Mouse (Mus musculus) limb, embryonic 13.5 days (tissue): Measurements from ENCODE around the gene Camkmt. TPM values are rescaled to one million over a fixed set of nuclear protein-coding genes. Genes with fewer than 3 reads are reported as not detected.

Experiments used
- ATAC-seq: fragments of 200-750 bp; cut with Nextera tagmentation; 2 replicates; pipeline ENCODE4 v1.8.0; 2017; ENCODE audit warnings: low read depth, moderate number of reproducible peaks, moderate TSS enrichment; ENCODE audit not compliant: low FRiP score
- H3K27ac ChIP-seq: fragments of 300-500 bp; sonication (generic); 2 replicates; pipeline ENCODE4 v1.5.1; 2015; ENCODE audit warnings: inconsistent platforms, mild to moderate bottlenecking, moderate library complexity
- H3K27me3 ChIP-seq: fragments of 300-500 bp; sonication (generic); 2 replicates; pipeline ENCODE4 v1.6.1; 2015; ENCODE audit warnings: mild to moderate bottlenecking, inconsistent platforms
- H3K36me3 ChIP-seq: fragments of 300-500 bp; sonication (generic); 2 replicates; pipeline ENCODE4 v1.6.1; 2015; ENCODE audit warnings: inconsistent platforms, mild to moderate bottlenecking, moderate library complexity
- H3K4me1 ChIP-seq: fragments of 300-500 bp; sonication (generic); 2 replicates; pipeline ENCODE4 v1.6.1; 2015; ENCODE audit warnings: inconsistent platforms
- H3K4me2 ChIP-seq: fragments of 300-500 bp; sonication (generic); replicated peaks from 2 replicates; pipeline ENCODE4 v1.6.1; 2015; ENCODE audit warnings: inconsistent platforms, mild to moderate bottlenecking, moderate library complexity
- H3K4me3 ChIP-seq: fragments of 300-500 bp; sonication (generic); 2 replicates; pipeline ENCODE4 v1.5.1; 2015; ENCODE audit warnings: moderate library complexity, mild to moderate bottlenecking, inconsistent platforms
- H3K9ac ChIP-seq: fragments of 300-500 bp; sonication (generic); 2 replicates; pipeline ENCODE4 v1.6.1; 2015; ENCODE audit warnings: mild to moderate bottlenecking, inconsistent platforms
- H3K9me3 ChIP-seq: fragments of 300-500 bp; sonication (generic); 2 replicates; pipeline ENCODE4 v1.6.1; 2016; ENCODE audit warnings: inconsistent platforms
- WGBS: fragments of 180-500 bp; shearing (Covaris S2); methylation state at CpG from one replicate; pipeline ENCODE4 v1.1.7; 2015; 5-methylcytosine and 5-hydroxymethylcytosine counted together
- polyA plus RNA-seq: library from polyadenylated mRNA; unstranded; fragments of >200 nt; fragmentation: Nextera tagmentation; extraction: Ambion mirVana; gene quantifications from 2 replicates; pipeline ENCODE4 v1.2.1, GENCODE M21; 2015

Gene Camkmt
- polyA plus RNA-seq, 1 experiment from 2014 or later, result 13.8 TPM

DNA sequence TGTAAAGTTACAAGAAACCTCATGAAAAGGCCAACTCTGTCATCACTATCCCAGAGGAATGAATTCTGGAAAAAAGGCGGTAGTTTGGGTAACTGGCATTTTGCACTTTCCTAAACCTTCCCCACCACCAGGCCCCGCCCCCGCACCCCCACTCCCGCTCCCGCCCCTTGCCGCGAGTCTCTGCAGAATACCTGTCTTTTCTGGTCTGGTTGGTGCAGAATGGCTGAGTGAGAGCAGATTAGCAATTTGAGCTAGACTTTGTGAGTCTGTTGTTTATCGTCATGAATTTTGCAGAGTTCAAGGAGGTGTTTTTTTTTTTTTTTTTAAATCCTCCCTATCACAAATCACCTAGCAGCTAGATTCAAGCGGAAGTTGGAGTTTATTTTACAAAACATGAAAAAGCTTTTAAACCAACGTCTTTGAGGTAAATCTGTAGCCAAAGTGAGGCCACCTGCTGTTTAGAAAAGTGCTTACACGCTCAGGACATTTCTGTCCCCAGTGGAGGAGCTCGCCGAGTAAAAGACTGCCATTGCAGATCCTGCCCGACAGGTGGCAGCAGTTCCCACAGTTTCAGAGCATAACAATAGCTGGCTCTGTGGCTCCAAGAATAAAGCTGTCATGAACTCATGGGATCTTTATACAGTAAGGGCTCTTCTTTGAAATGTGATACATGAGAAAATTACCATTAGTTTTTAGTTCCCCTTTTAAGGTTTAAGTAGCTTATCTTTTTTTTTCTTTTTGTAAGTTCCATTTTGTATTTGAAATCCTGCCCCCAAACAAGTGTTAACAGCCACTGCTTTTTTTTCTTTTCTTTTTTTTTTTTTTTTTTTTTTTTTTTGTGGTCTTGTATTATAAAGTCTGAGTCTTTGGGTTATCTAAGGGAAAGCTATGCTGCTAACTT is 99.1 kb downstream of the Camkmt start:
- Histone ChIP-seq H3K4me1 (no peaks in the 10 kb centered on the region), H3K9ac (no peak overlapping the region), H3K4me3 (peak overlapping the region; percentile 26), H3K27me3 (0 out of 2 replicates have a peak, but pooled peaks cover 3% of the 10 kb centered on the region), H3K9me3 (no peaks in the 10 kb centered on the region), H3K27ac (no peak overlapping the region), H3K36me3 (no peaks in the 10 kb centered on the region), H3K4me2 (peak overlapping the region; percentile 55)
- 4% methylated on average over 14 of the region's 14 CpGs for WGBS
- ATAC-seq, result peak; percentile 88

GRCm38 (mm10) chr17:85190128-85190435 is 99.7 kb downstream of the Camkmt start:
- Histone ChIP-seq H3K27me3 (0 out of 2 replicates have a peak, but pooled peaks cover 3% of the 10 kb centered on the region), H3K9ac (no peak overlapping the region), H3K4me1 (no peaks in the 10 kb centered on the region), H3K9me3 (no peaks in the 10 kb centered on the region), H3K4me3 (no peak overlapping the region), H3K36me3 (no peaks in the 10 kb centered on the region), H3K4me2 (no peak overlapping the region; the same call in 1 of the 2 replicates), H3K27ac (no peak overlapping the region)
- 10% methylated on average over 7 of the region's 7 CpGs for WGBS
- no peak for ATAC-seq

DNA sequence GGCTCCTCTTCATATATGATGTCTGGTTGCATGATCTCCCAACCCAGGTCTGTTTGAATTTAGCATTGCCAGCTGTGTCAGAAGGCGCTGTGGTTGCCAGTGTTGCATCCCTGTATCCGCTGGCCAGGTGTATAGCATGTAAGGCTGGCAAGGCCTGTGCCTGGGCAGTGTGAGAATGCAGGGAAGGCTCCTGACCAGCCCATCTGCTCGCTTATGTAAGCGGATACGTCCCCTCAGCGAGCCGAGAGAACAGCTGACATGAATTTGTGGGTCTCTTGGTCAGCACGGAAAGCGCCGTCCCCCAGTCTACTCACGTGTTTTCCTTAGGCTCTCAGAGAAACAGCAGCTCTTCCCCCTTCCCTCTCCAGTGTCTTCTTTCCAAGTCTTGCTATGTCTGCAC is 102.9 kb downstream of the Camkmt start:
- Histone ChIP-seq H3K9ac (no peak overlapping the region), H3K4me3 (no peak overlapping the region), H3K36me3 (no peaks in the 10 kb centered on the region), H3K4me2 (no peak overlapping the region), H3K27me3 (0 out of 2 replicates have a peak, but pooled peaks cover 3% of the 10 kb centered on the region), H3K4me1 (no peaks in the 10 kb centered on the region), H3K9me3 (no peaks in the 10 kb centered on the region), H3K27ac (no peak overlapping the region)
- no peak for ATAC-seq
- 55% methylated on average over 11 of the region's 11 CpGs for WGBS

DNA sequence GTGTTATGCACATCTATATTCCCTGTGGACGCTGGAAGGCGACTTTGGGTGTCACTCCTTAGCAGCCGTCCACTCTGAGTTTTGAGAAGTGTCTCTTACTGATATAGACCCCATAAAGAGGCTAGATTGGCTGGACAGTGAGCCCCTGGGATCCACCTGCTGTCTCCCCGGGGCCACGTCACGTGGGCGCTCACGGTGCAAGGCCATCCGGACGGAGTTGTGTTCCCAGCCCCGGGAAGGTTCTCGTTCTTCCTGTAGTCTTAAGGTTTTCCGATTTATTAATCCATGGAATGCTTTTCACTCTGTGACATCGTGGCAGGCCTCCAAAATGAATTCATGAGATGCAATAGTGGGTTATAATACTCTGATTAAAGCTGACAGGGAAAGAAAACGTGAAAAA is 108.4 kb downstream of the Camkmt start:
- 90% methylated on average over 15 of the region's 15 CpGs for WGBS
- Histone ChIP-seq H3K4me2 (no peak overlapping the region), H3K36me3 (no peaks in the 10 kb centered on the region), H3K4me3 (no peak overlapping the region), H3K4me1 (no peaks in the 10 kb centered on the region), H3K9ac (no peak overlapping the region), H3K9me3 (no peaks in the 10 kb centered on the region), H3K27me3 (no peaks in the 10 kb centered on the region), H3K27ac (no peak overlapping the region)
- no peak for ATAC-seq

- no peak overlapping the region for H3K27ac ChIP-seq
- H3K9ac ChIP-seq, result no peak overlapping the region
- no peaks in the 10 kb centered on the region for H3K36me3 ChIP-seq
- H3K4me3 ChIP-seq, result no peak overlapping the region
- H3K9me3 ChIP-seq, result no peaks in the 10 kb centered on the region
- H3K4me2 ChIP-seq, result no peak overlapping the region
- ATAC-seq, result no peak
- no peaks in the 10 kb centered on the region for H3K27me3 ChIP-seq
- 88% methylated on average over 11 of the region's 11 CpGs for WGBS
- H3K4me1 ChIP-seq, result no peaks in the 10 kb centered on the region
Measured at GRCm38 (mm10) chr17:85199321-85199720, 109.0 kb downstream of the Camkmt start.

GRCm38 (mm10) chr17:85218054-85218453 is 127.7 kb downstream of the Camkmt start:
- WGBS, result 71% methylated on average over 5 of the region's 5 CpGs
- Histone ChIP-seq H3K4me1 (no peaks in the 10 kb centered on the region), H3K4me2 (no peak overlapping the region), H3K36me3 (no peaks in the 10 kb centered on the region), H3K4me3 (no peak overlapping the region), H3K27me3 (no peaks in the 10 kb centered on the region), H3K9me3 (0 out of 2 replicates have a peak, but pooled peaks cover 4% of the 10 kb centered on the region), H3K27ac (no peak overlapping the region), H3K9ac (no peak overlapping the region)
- ATAC-seq, result no peak

DNA sequence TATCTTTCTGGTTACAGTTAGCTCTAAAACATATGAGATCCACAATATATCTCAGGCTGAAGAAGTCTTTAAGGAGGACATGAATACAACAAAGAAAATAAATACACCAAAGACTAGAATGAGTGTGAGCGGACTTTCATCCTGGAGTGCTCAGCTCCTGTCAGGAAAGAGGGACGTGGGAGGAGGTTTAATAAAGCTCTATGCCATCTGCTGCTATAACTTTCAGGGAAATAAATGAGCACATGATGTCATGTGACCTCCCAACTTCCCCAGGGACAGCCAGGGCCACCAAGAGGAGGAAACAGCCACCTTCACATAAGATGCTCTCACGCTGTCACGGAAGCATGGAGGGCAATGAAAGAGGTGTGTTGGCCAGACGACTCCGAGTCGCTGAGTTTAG is 151.8 kb downstream of the Camkmt start:
- no peak overlapping the region for H3K27ac ChIP-seq
- 74% methylated on average over 7 of the region's 7 CpGs for WGBS
- no peak overlapping the region for H3K4me3 ChIP-seq
- no peak overlapping the region for H3K4me2 ChIP-seq
- ATAC-seq, result no peak
- no peak overlapping the region for H3K9ac ChIP-seq
- no peaks in the 10 kb centered on the region for H3K9me3 ChIP-seq
- H3K27me3 ChIP-seq, result no peaks in the 10 kb centered on the region
- H3K36me3 ChIP-seq, result no peaks in the 10 kb centered on the region
- H3K4me1 ChIP-seq, result peaks cover 4% of the 10 kb centered on the region; the same call in 1 of the 2 replicates

DNA sequence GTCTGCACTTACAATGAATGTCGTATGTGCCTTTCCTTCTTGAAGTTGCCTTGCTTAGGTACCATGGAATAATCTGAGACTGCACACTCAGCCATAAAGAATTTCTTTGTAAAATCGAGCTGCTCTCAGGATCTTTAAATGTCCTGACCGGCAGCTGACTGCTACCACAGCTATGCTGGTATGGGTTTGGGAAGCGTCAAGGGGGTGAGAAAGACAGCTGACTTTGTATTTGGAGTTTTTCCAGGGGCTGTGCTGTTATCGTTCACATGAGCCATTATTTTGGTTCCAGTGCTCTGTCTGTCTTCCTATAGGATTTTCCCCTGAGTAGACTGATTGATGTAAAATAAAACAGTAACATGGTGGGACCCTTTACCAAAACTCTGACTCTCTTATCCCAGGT is 158.6 kb downstream of the Camkmt start:
- Histone ChIP-seq H3K27me3 (no peaks in the 10 kb centered on the region), H3K4me3 (no peak overlapping the region), H3K9ac (no peak overlapping the region), H3K36me3 (no peaks in the 10 kb centered on the region), H3K27ac (no peak overlapping the region), H3K4me1 (no peaks in the 10 kb centered on the region), H3K9me3 (no peaks in the 10 kb centered on the region), H3K4me2 (no peak overlapping the region)
- 57% methylated on average over 5 of the region's 5 CpGs for WGBS
- ATAC-seq, result no peak

DNA sequence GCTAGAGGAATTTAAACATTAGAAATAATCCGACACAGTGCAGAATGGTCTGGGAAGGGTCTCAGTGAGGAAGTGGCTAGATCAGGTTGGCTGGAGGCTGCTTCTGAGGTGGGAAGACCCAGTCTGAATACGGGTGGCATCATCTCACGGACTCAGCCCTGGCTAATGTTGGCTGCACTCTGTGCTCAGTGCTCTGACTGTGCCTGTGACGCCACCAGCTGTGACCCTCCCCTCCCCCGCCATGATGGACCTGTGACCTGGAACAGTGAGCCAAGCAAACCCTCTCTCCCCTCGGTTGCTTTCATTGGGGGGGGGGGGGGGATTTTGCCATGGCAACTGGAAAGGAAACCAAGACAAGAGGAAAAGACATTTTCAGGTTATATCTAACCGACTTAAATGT is 159.4 kb downstream of the Camkmt start:
- H3K4me1 ChIP-seq, result no peaks in the 10 kb centered on the region
- H3K27ac ChIP-seq, result no peak overlapping the region
- no peaks in the 10 kb centered on the region for H3K27me3 ChIP-seq
- H3K36me3 ChIP-seq, result no peaks in the 10 kb centered on the region
- no peak overlapping the region for H3K4me2 ChIP-seq
- no peaks in the 10 kb centered on the region for H3K9me3 ChIP-seq
- no peak overlapping the region for H3K9ac ChIP-seq
- H3K4me3 ChIP-seq, result no peak overlapping the region
- 63% methylated on average over 6 of the region's 7 CpGs for WGBS
- ATAC-seq, result no peak

DNA sequence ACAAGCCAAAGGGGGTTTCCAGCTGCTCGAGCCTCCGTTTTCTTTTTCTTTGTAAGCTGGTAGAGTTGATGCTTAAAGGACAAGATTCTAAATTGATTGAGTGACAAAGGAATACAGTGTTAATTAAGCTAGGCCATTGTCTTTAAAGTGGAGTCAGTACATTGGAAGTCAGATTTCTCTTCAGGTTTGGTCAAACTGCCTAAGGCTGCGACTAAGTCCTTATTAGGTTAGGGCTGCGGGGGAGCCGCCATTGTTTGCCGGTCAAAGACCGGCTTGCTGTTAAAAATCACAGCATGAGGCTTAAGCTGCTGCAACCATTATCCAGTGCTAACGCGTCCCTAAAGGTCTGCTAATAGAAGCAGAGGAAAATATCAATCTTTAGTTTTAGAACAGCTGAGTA is 166.6 kb downstream of the Camkmt start:
- Histone ChIP-seq H3K9me3 (no peaks in the 10 kb centered on the region), H3K4me2 (peak overlapping the region; percentile 12), H3K4me1 (peaks cover 11% of the 10 kb centered on the region), H3K9ac (no peak overlapping the region), H3K27ac (no peak overlapping the region), H3K4me3 (no peak overlapping the region), H3K36me3 (no peaks in the 10 kb centered on the region), H3K27me3 (no peaks in the 10 kb centered on the region)
- no peak for ATAC-seq
- 14% methylated on average over 9 of the region's 9 CpGs for WGBS

- no peaks in the 10 kb centered on the region for H3K27me3 ChIP-seq
- H3K9ac ChIP-seq, result no peak overlapping the region
- ATAC-seq, result no peak
- peaks cover 11% of the 10 kb centered on the region for H3K4me1 ChIP-seq
- H3K36me3 ChIP-seq, result no peaks in the 10 kb centered on the region
- WGBS, result 65% methylated on average over 11 of the region's 11 CpGs
- H3K9me3 ChIP-seq, result no peaks in the 10 kb centered on the region
- no peak overlapping the region for H3K4me3 ChIP-seq
- no peak overlapping the region for H3K27ac ChIP-seq
- H3K4me2 ChIP-seq, result no peak overlapping the region; the same call in 1 of the 2 replicates
Measured at GRCm38 (mm10) chr17:85257348-85257747, 167.0 kb downstream of the Camkmt start.

DNA sequence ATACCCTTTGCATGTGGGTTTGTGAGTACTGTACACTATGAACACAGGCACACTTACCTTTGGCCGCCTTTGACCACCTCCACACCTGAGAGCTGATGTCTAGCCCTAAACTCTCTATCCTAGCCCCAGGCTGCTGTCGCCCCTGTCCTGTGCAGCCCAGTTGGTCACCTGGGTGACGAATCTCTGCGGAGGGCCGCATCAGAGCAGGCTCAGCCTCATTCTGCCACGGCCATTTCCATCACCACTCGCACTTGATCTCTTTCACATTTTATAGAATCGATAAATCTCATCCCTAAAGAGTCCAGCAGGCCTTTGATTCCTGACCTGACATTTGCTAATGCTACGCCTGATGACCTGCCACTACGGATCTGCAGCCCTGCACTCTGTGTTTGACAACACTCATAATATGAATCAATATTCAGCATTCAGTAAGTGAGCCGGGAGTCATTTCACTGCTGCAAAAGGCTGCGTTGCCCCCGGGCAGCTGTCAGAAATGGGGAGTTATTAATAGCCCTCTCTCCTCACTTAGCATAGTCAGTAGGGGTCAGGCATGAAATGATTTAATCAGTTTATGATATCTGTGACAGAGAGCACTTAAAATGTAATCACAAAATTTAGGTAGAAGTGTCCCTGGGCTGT is 168.5 kb downstream of the Camkmt start:
- no peaks in the 10 kb centered on the region for H3K36me3 ChIP-seq
- ATAC-seq, result no peak
- H3K4me2 ChIP-seq, result no peak overlapping the region
- H3K9ac ChIP-seq, result no peak overlapping the region
- 77% methylated on average over 13 of the region's 13 CpGs for WGBS
- H3K4me3 ChIP-seq, result no peak overlapping the region
- H3K9me3 ChIP-seq, result no peaks in the 10 kb centered on the region
- H3K27ac ChIP-seq, result no peak overlapping the region
- H3K4me1 ChIP-seq, result peaks cover 11% of the 10 kb centered on the region
- H3K27me3 ChIP-seq, result no peaks in the 10 kb centered on the region
